Mouse (Mus musculus): ENCODE data around the gene Tanc2. TPM values are rescaled to one million over a fixed set of nuclear protein-coding genes. Genes with fewer than 3 reads are reported as not detected.

The Tanc2 gene
- polyA plus RNA-seq, 1 experiment from 2014 or later, result 35.9 TPM

DNA sequence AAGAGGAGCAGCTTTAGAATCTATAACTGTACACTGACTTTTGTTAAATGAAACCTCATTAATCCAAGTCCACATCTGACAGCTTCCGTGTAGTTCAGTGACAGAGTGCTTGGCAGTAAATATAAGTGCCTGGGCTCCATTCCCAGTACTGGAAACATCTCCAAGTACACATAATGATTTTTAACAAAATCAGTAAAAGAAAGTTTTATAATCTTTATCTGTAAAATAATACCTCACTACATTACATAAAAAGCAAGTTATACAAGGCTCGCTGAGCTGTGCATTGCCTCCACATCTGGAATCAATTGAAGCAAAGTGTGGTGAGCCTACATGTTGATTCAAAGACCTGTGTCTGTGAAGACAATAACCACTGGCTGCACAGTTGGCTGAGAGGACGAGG is 265.7 kb downstream of the Tanc2 start:
- no peak for ATAC-seq (replicated peaks)

DNA sequence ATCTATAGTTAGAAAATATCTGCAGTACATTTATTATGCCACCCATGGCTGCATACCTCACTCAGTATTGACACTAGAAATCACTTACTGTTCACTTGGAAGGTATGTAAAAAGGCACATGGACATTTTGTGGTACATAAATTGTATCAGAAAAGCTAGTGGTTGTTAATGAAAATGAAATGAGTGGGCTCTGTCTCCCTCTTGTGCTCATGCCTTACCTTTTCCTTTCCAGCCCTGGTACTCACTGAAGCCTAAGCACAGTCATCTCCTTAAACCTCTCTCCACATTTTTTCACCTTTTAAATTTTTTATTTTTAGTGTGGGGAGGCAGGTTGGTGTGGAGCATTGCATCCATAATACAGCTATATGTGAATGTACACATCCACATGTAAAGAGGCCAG is 268.3 kb downstream of the Tanc2 start:
- Histone ChIP-seq H3K36me3 (0 out of 2 replicates have a peak, but pooled peaks cover 3% of the 10 kb centered on the region), H3K4me3 (no peak overlapping the region), H3K4me2 (replicated peaks) (no peak overlapping the region), H3K9me3 (no peaks in the 10 kb centered on the region), H3K27me3 (no peaks in the 10 kb centered on the region), H3K4me1 (no peaks in the 10 kb centered on the region), H3K27ac (replicated peaks) (no peak overlapping the region), H3K9ac (replicated peaks) (no peak overlapping the region)
- ATAC-seq (replicated peaks), result no peak

More for the DNA sequence above, 265.7 kb downstream of the Tanc2 start:
- WGBS, result 46% methylated on average over 3 of the region's 3 CpGs
- Histone ChIP-seq H3K9me3 (no peaks in the 10 kb centered on the region), H3K4me1 (no peaks in the 10 kb centered on the region), H3K27ac (replicated peaks) (no peak overlapping the region), H3K4me3 (no peak overlapping the region), H3K36me3 (0 out of 2 replicates have a peak, but pooled peaks cover 3% of the 10 kb centered on the region), H3K27me3 (no peaks in the 10 kb centered on the region), H3K4me2 (replicated peaks) (no peak overlapping the region), H3K9ac (replicated peaks) (no peak overlapping the region)

DNA sequence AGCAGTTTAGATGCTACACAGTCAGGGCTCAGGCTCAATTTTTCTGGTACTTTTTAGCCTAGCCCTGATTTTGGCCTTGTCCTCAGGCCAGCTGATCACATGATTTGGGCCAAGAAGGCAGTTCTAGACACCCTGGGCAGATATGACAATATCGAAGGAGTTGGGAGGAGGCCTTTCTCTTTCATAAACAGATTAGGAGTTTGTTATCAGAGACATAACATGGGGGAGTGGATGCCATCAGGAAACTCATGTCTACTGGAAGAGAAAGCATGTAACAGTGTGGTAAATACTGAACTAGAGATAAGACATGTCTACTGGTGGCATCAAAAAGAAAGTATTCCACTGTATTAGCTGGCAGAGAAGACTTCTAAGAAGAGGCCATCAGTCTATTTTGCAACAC is 295.8 kb downstream of the Tanc2 start:
- no peaks in the 10 kb centered on the region for H3K27me3 ChIP-seq
- ATAC-seq (replicated peaks), result no peak
- no peak overlapping the region for H3K4me2 ChIP-seq (replicated peaks)

DNA sequence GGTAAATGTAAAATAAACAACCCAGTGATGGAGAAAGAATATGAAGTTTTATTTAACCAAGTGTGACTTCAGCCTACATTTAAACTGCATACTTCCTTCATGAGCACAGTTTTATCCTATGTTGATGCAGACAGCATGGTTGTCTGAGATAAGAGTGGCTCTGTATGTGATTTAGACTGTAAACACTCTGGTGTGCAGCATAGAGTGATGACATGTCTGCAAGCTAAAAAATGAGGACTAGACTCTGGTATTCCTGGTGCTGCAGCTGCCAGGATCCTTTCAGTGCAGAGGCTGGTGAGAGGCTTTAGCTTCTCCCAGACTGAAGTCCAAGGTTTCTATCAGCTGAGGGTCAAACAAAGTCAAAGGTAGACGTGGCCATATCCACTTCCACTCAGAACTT is 297.5 kb downstream of the Tanc2 start:
- Histone ChIP-seq H3K4me2 (replicated peaks) (no peak overlapping the region), H3K9ac (replicated peaks) (no peak overlapping the region), H3K27ac (replicated peaks) (no peak overlapping the region), H3K4me3 (no peak overlapping the region), H3K4me1 (no peaks in the 10 kb centered on the region), H3K9me3 (no peaks in the 10 kb centered on the region), H3K36me3 (peaks cover 9% of the 10 kb centered on the region; the same call in 1 of the 2 replicates), H3K27me3 (no peaks in the 10 kb centered on the region)
- 75% methylated on average over 1 of the region's 1 CpGs for WGBS
- no peak for ATAC-seq (replicated peaks)

More for the DNA sequence above, 295.8 kb downstream of the Tanc2 start:
- Histone ChIP-seq H3K4me1 (no peaks in the 10 kb centered on the region), H3K4me3 (no peak overlapping the region), H3K9ac (replicated peaks) (no peak overlapping the region), H3K27ac (replicated peaks) (no peak overlapping the region), H3K36me3 (peaks cover 9% of the 10 kb centered on the region; the same call in 1 of the 2 replicates), H3K9me3 (no peaks in the 10 kb centered on the region)
- WGBS, result 95% methylated on average over 1 of the region's 1 CpGs

DNA sequence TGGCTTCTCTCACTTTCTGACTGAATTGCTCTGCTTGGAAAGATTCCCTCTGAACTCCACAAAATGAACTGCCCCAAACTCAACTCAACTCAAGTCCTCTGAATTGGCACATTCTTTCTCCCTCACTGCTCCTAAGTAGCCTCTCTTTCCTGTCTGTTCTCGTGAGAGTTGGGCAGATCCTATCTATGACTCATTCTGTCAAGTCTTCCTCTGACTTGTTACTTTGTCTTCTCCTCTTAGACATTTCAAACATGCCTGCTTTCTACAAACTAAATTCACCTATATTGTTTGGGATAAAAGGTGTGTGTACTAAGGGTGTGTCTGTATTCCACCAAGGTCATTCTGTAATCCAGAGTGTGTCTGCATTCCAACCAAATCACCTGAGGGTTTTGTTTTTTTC is 309.4 kb downstream of the Tanc2 start:
- 45% methylated on average over 1 of the region's 1 CpGs for WGBS
- H3K4me1 ChIP-seq, result no peaks in the 10 kb centered on the region
- no peak overlapping the region for H3K4me2 ChIP-seq (replicated peaks)
- no peaks in the 10 kb centered on the region for H3K9me3 ChIP-seq
- H3K4me3 ChIP-seq, result no peak overlapping the region
- peaks cover 24% of the 10 kb centered on the region for H3K36me3 ChIP-seq
- H3K9ac ChIP-seq (replicated peaks), result no peak overlapping the region
- H3K27ac ChIP-seq (replicated peaks), result no peak overlapping the region
- H3K27me3 ChIP-seq, result no peaks in the 10 kb centered on the region
- ATAC-seq (replicated peaks), result no peak

DNA sequence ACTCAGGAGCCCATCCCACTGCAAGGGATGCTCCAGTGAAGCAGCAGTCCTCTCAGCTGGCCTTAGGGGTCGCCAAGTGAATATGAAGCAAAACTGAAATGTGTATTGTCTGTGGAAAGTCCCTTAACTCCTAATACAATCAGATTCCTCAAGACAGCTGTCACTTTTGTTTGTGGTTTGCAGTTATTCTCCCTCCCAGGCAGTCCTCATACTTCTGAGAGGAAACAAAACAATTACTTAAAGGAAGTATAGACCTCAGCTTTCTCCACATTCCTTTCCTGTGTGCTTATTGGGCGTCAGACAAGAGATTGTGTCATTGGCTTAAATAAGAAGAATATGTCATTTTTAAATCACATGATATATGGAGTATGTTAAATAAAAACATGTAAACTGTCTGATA is 311.7 kb downstream of the Tanc2 start:
- H3K9me3 ChIP-seq, result no peaks in the 10 kb centered on the region
- WGBS, result 71% methylated on average over 2 of the region's 2 CpGs
- H3K27ac ChIP-seq (replicated peaks), result no peak overlapping the region
- H3K4me2 ChIP-seq (replicated peaks), result no peak overlapping the region
- H3K9ac ChIP-seq (replicated peaks), result no peak overlapping the region
- H3K36me3 ChIP-seq, result peaks cover 32% of the 10 kb centered on the region
- H3K27me3 ChIP-seq, result no peaks in the 10 kb centered on the region
- no peak for ATAC-seq (replicated peaks)
- H3K4me3 ChIP-seq, result no peak overlapping the region
- no peaks in the 10 kb centered on the region for H3K4me1 ChIP-seq

DNA sequence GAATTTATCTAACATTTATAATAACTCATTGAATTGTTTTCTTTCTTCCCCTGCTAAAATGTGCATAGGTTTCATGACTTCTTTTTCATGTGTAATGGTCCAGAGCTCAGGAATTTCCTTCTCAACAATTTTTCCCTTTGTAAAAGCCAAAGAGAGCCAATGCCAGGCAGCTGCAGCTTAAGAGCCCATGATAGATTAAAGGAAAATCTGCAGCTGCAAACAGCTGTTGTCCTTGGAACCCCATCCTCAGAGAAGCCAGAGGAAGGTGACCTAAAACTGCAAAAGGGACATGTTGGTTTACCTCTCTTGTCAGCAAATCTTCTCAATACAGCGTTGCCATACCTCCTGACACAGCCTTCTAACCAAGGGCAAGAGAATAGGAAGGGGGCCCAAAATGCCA is 313.2 kb downstream of the Tanc2 start:
- no peak for ATAC-seq (replicated peaks)
- WGBS, result 83% methylated on average over 1 of the region's 1 CpGs
- peaks cover 24% of the 10 kb centered on the region for H3K36me3 ChIP-seq
- no peak overlapping the region for H3K27ac ChIP-seq (replicated peaks)
- H3K4me3 ChIP-seq, result no peak overlapping the region
- H3K27me3 ChIP-seq, result no peaks in the 10 kb centered on the region
- H3K4me1 ChIP-seq, result no peaks in the 10 kb centered on the region
- no peaks in the 10 kb centered on the region for H3K9me3 ChIP-seq
- H3K4me2 ChIP-seq (replicated peaks), result no peak overlapping the region
- no peak overlapping the region for H3K9ac ChIP-seq (replicated peaks)

DNA sequence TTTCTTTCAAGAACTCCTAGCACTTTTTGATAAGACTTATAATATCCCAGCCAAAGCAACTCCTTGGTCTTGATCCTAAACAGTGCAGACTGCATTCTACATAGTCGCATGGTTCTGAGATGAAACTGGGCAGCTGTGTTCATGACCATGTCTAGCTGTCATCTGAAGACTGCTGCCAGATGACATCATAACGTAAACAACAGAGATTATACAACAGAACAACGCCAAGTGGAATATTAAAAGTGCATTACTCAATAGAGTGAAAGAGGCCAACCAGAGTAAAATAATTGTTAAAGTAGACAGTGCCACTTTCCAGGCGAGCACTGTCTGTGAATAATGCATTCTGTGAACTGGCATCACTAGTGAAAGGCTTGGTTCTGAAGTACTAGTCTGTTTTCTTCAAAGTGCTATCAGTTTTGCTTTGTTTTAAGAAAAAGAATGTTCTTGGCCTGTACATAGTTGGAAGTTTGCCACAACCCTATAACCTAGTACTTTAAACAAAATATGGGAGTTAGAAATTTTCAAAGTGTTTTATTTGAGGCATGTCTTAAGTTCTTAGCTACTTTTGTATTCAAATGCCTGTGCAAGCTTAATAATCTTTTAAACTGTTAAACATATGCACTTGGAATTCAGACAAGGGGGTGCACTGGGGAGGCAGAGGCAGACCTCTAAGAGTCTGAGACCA is 315.9 kb downstream of the Tanc2 start:
- H3K36me3 ChIP-seq, result peaks cover 15% of the 10 kb centered on the region
- H3K4me2 ChIP-seq (replicated peaks), result no peak overlapping the region
- H3K4me1 ChIP-seq, result no peaks in the 10 kb centered on the region
- H3K4me3 ChIP-seq, result no peak overlapping the region
- no peaks in the 10 kb centered on the region for H3K9me3 ChIP-seq
- H3K27ac ChIP-seq (replicated peaks), result no peak overlapping the region
- H3K27me3 ChIP-seq, result no peaks in the 10 kb centered on the region
- 56% methylated on average over 4 of the region's 4 CpGs for WGBS
- no peak for ATAC-seq (replicated peaks)
- no peak overlapping the region for H3K9ac ChIP-seq (replicated peaks)

DNA sequence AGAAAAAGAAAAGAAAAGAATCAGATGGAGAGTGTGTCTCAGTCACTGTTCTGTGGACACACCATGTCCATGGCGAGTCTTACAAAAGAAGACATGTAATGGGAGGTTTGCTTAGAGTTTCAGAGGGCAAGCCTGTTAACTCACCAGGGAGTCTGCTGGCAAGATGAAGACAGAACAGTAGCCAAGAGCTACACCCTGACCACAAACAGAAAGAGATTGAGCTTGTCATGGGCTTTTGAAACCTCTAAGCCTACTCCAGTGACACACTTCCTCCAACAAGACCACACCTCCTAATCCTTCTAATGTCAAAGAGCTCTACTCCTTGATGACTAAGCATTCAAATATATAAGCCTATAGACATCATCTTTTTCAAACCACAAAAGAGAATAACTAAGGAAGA is 317.6 kb downstream of the Tanc2 start:
- peaks cover 15% of the 10 kb centered on the region for H3K36me3 ChIP-seq
- 86% methylated on average over 1 of the region's 1 CpGs for WGBS
- no peak overlapping the region for H3K4me3 ChIP-seq
- H3K9me3 ChIP-seq, result no peaks in the 10 kb centered on the region
- no peaks in the 10 kb centered on the region for H3K4me1 ChIP-seq
- H3K27me3 ChIP-seq, result no peaks in the 10 kb centered on the region
- H3K4me2 ChIP-seq (replicated peaks), result no peak overlapping the region
- no peak overlapping the region for H3K9ac ChIP-seq (replicated peaks)
- no peak for ATAC-seq (replicated peaks)
- no peak overlapping the region for H3K27ac ChIP-seq (replicated peaks)

DNA sequence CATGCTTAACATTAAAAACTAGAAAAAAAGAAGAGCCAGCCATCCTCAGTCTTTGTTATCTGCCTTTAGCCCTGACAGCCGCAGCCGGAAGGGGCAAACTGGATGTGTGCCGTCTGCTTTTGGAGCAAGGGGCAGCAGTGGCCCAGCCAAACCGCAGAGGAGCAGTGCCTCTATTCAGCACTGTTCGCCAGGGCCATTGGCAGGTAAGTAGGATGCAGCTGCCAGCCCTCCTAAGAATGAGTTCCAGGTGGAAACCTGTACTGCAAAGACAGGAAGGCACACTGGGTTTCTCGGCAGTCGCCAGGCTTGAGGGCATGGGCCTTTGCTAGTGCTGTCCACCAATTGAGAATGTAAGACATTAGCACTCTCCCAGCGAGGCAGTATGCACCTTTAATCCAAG is 319.1 kb downstream of the Tanc2 start:
- H3K9me3 ChIP-seq, result no peaks in the 10 kb centered on the region
- H3K36me3 ChIP-seq, result peaks cover 20% of the 10 kb centered on the region
- no peaks in the 10 kb centered on the region for H3K27me3 ChIP-seq
- no peak overlapping the region for H3K4me2 ChIP-seq (replicated peaks)
- 86% methylated on average over 8 of the region's 8 CpGs for WGBS
- no peak overlapping the region for H3K27ac ChIP-seq (replicated peaks)
- no peak overlapping the region for H3K4me3 ChIP-seq
- H3K9ac ChIP-seq (replicated peaks), result no peak overlapping the region
- ATAC-seq (replicated peaks), result no peak
- H3K4me1 ChIP-seq, result no peaks in the 10 kb centered on the region

DNA sequence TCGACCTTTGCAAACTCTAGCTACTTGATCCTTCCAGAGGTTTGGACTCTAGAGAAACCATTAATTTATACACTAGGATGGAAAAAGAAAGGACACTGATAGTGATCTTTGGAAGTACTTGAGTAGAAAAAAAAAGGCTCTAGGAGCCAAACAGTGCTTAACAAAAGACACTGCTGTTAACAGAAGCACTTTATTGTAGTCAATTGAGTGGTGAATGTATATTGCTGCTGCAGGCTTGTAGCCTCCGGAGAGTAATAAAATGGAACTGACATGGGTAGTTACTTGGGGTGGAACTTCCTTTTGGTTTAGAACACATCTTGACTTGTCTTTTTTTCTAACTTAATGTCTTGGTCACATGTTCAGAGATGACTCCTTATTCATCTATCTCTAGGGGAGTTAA is 319.8 kb downstream of the Tanc2 start:
- H3K4me3 ChIP-seq, result no peak overlapping the region
- no peak for ATAC-seq (replicated peaks)
- 61% methylated on average over 2 of the region's 2 CpGs for WGBS
- H3K27ac ChIP-seq (replicated peaks), result no peak overlapping the region
- peaks cover 21% of the 10 kb centered on the region for H3K36me3 ChIP-seq
- no peaks in the 10 kb centered on the region for H3K9me3 ChIP-seq
- H3K4me1 ChIP-seq, result no peaks in the 10 kb centered on the region
- H3K4me2 ChIP-seq (replicated peaks), result no peak overlapping the region
- no peak overlapping the region for H3K9ac ChIP-seq (replicated peaks)
- no peaks in the 10 kb centered on the region for H3K27me3 ChIP-seq

DNA sequence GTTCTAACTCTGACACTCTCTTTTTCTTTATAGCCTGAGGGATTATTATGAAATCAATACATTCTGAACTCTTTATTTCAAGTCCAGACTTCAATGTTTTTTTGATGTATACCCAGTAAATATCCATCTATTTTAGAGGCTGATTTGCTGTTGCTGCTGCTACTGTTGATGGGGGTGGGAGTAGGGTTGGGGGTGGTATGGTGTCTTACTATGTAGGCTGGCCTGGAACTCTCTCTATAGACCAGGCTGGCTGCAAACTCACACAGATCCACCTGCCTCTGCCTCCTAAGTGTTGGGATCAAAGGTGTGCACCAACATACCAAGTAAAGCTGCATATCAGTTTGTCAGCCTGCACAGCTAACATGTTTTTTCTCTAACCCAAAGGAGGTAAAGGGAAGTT is 321.4 kb downstream of the Tanc2 start:
- H3K27ac ChIP-seq (replicated peaks), result no peak overlapping the region
- H3K9me3 ChIP-seq, result no peaks in the 10 kb centered on the region
- H3K4me1 ChIP-seq, result no peaks in the 10 kb centered on the region
- H3K4me3 ChIP-seq, result no peak overlapping the region
- no peaks in the 10 kb centered on the region for H3K27me3 ChIP-seq
- no peak overlapping the region for H3K9ac ChIP-seq (replicated peaks)
- H3K4me2 ChIP-seq (replicated peaks), result no peak overlapping the region
- no peak; the same call in 1 of the 2 replicates for ATAC-seq (replicated peaks)
- peaks cover 21% of the 10 kb centered on the region for H3K36me3 ChIP-seq
